In genomic region chr11:78777851-78778680, GRCm38 (mm10) we compare ENCODE assay signal across 17 mouse cellular contexts. TPM values are rescaled to one million over a fixed set of nuclear protein-coding genes. Genes with fewer than 3 reads are reported as not detected.
DNase-seq lines count a peak whose midpoint lies in the region; ATAC-seq and TF ChIP-seq lines count a peak whose summit lies in the region.
"Had no signal": no experiment of that assay in that cellular context is flagged by ENCODE, and none has a peak within 500 bp of the region (broad histone marks: within the 10 kb centered on the region; RNA-seq: fewer than 3 reads in every experiment).

No protein-coding gene starts in this region.

- H3K4me1 ChIP-seq in forebrain, embryonic 10.5 days, result peaks cover 23% of the 10 kb centered on the region
- H3K4me1 ChIP-seq in forebrain, embryonic 16.5 days (replicated peaks; ENCODE audit: control insufficient read depth, insufficient read depth, low read length), result peaks cover 12% of the 10 kb centered on the region
- no peaks in the 10 kb centered on the region for H3K4me1 ChIP-seq in lung, postnatal 0 days (ENCODE audit: insufficient read depth, low read depth, low read length)
- peaks cover 6% of the 10 kb centered on the region; the same call in 1 of the 2 replicates for H3K4me1 ChIP-seq in intestine, embryonic 15.5 days (replicated peaks)
- H3K4me1 ChIP-seq: embryonic facial prominence, embryonic 15.5 days had no signal

- H3K4me2 ChIP-seq in forebrain, embryonic 16.5 days (ENCODE audit: low read length), result no peak overlapping the region
- no peak overlapping the region for H3K4me2 ChIP-seq in lung, postnatal 0 days (replicated peaks; ENCODE audit: low read depth, low read length)
- H3K4me2 ChIP-seq in intestine, embryonic 15.5 days (replicated peaks), result no peak overlapping the region
- H3K4me2 ChIP-seq: embryonic facial prominence, embryonic 15.5 days; limb, embryonic 15.5 days had no signal

- H3K9me3 ChIP-seq in forebrain, embryonic 10.5 days, result no peaks in the 10 kb centered on the region
- H3K9me3 ChIP-seq in forebrain, embryonic 16.5 days (ENCODE audit: control insufficient read depth, low read length), result no peaks in the 10 kb centered on the region
- no peaks in the 10 kb centered on the region for H3K9me3 ChIP-seq in lung, postnatal 0 days (ENCODE audit: low read length)
- no peaks in the 10 kb centered on the region for H3K9me3 ChIP-seq in intestine, embryonic 15.5 days
- H3K9me3 ChIP-seq: embryonic facial prominence, embryonic 15.5 days; limb, embryonic 15.5 days had no signal

- no peaks in the 10 kb centered on the region for H3K36me3 ChIP-seq in forebrain, embryonic 10.5 days (replicated peaks)
- H3K36me3 ChIP-seq in forebrain, embryonic 16.5 days (ENCODE audit: control insufficient read depth, insufficient read depth), result no peaks in the 10 kb centered on the region
- H3K36me3 ChIP-seq in lung, postnatal 0 days (ENCODE audit: insufficient read depth, low read length), result no peaks in the 10 kb centered on the region
- no peaks in the 10 kb centered on the region for H3K36me3 ChIP-seq in intestine, embryonic 15.5 days
- H3K36me3 ChIP-seq: embryonic facial prominence, embryonic 15.5 days; limb, embryonic 15.5 days had no signal

- peaks cover 10% of the 10 kb centered on the region for H3K27me3 ChIP-seq in forebrain, embryonic 10.5 days (ENCODE audit: poor library complexity, severe bottlenecking)
- H3K27me3 ChIP-seq in forebrain, embryonic 16.5 days (replicated peaks; ENCODE audit: control insufficient read depth, insufficient read depth, low read length), result no peaks in the 10 kb centered on the region
- H3K27me3 ChIP-seq in lung, postnatal 0 days (replicated peaks; ENCODE audit: insufficient read depth, low read length), result no peaks in the 10 kb centered on the region
- no peaks in the 10 kb centered on the region for H3K27me3 ChIP-seq in intestine, embryonic 15.5 days (replicated peaks)
- H3K27me3 ChIP-seq: embryonic facial prominence, embryonic 15.5 days; limb, embryonic 15.5 days had no signal

- 61% methylated on average over 10 of the region's 10 CpGs for WGBS in forebrain, embryonic 10.5 days
- WGBS in forebrain, embryonic 16.5 days, result 49% methylated on average over 10 of the region's 10 CpGs
- 58% methylated on average over 10 of the region's 10 CpGs for WGBS in lung, postnatal 0 days
- WGBS in intestine, embryonic 15.5 days, result 50% methylated on average over 10 of the region's 10 CpGs

- DNase-seq in forebrain, embryonic 10.5 days (ENCODE audit: extremely low spot score, low spot score), result no peak
- DNase-seq in lung, postnatal 0 days (ENCODE audit: low spot score), result peak; percentile 7
- no peak for DNase-seq in lung, postnatal 14 days
- DNase-seq in kidney, postnatal 14 days, result peak; percentile 62
- no peak for DNase-seq in adrenal gland, adult 8-10 months
- no peak for DNase-seq in layer of hippocampus, adult 18-20 months (ENCODE audit: low spot score in 2 of 2)
- DNase-seq: adrenal gland, postnatal 14 days; cerebellum, adult 8-10 months; gastrocnemius, postnatal 14 days; heart, postnatal 10 days; lung, adult 2 months; right cerebral cortex, postnatal 25 days had no signal

- peak overlapping the region; percentile 72 for H3K27ac ChIP-seq in forebrain, embryonic 10.5 days
- no peak overlapping the region for H3K27ac ChIP-seq in forebrain, embryonic 16.5 days (ENCODE audit: low read length)
- H3K27ac ChIP-seq in lung, postnatal 0 days (ENCODE audit: low read length), result no peak overlapping the region
- H3K27ac ChIP-seq in intestine, embryonic 15.5 days, result no peak overlapping the region
- H3K27ac ChIP-seq: embryonic facial prominence, embryonic 15.5 days; limb, embryonic 15.5 days had no signal

- H3K4me3 ChIP-seq in forebrain, embryonic 10.5 days, result no peak overlapping the region
- no peak overlapping the region for H3K4me3 ChIP-seq in forebrain, embryonic 16.5 days (replicated peaks; ENCODE audit: low read length)
- H3K4me3 ChIP-seq in lung, postnatal 0 days (ENCODE audit: low read depth, low read length), result no peak overlapping the region
- no peak overlapping the region for H3K4me3 ChIP-seq in intestine, embryonic 15.5 days (replicated peaks)
- H3K4me3 ChIP-seq: embryonic facial prominence, embryonic 15.5 days; limb, embryonic 15.5 days had no signal

- no peak for TF ChIP-seq CTCF in lung, postnatal 0 days (IDR thresholded peaks at IDR 0.05)

- no peak; the same call in 1 of the 2 replicates for ATAC-seq in forebrain, embryonic 16.5 days
- ATAC-seq in lung, postnatal 0 days, result no peak
- peak; percentile 81 for ATAC-seq in intestine, embryonic 15.5 days
- ATAC-seq: hindbrain, embryonic 16.5 days had no signal

- no peak for TF ChIP-seq EP300 in lung, postnatal 0 days (IDR thresholded peaks at IDR 0.05)

- H3K9ac ChIP-seq in forebrain, embryonic 16.5 days (replicated peaks; ENCODE audit: low read depth, low read length), result no peak overlapping the region
- no peak overlapping the region for H3K9ac ChIP-seq in lung, postnatal 0 days (replicated peaks; ENCODE audit: low read depth)
- no peak overlapping the region for H3K9ac ChIP-seq in intestine, embryonic 15.5 days
- H3K9ac ChIP-seq: embryonic facial prominence, embryonic 15.5 days; limb, embryonic 15.5 days had no signal

RNA-seq across cellular contexts. Expression of gene Ccnq, which starts 26.5 kb away (rescaled TPM):
- 40.1 and 40.8 TPM in 2 replicates for polyA plus RNA-seq in forebrain, embryonic 10.5 days (2016; fragmentation: Nextera tagmentation; extraction: Ambion mirVana)
- 35.6 and 39.5 TPM in 2 replicates for polyA plus RNA-seq in forebrain, embryonic 16.5 days (2015; fragmentation: Nextera tagmentation; extraction: Ambion mirVana)
- polyA plus RNA-seq in lung, postnatal 0 days (2015; fragmentation: Nextera tagmentation; extraction: Ambion mirVana), result 27.4 and 31.5 TPM in 2 replicates
- polyA plus RNA-seq in intestine, embryonic 15.5 days (2015; fragmentation: Nextera tagmentation; extraction: Ambion mirVana), result 39.8 and 40.6 TPM in 2 replicates
- 10 to 100 TPM; 61.2 to 71.8 (median 64.7) TPM for total RNA-seq in adrenal gland, adult 8-10 months (2022)
- 10 to 100 TPM; 19.2 to 19.7 TPM for total RNA-seq in layer of hippocampus, adult 18-20 months (2021)

RNA-seq across cellular contexts. Expression of gene Lyrm9, which starts 48.3 kb away (rescaled TPM):
- polyA plus RNA-seq in forebrain, embryonic 10.5 days (2016; fragmentation: Nextera tagmentation; extraction: Ambion mirVana), result 23.4 and 26.2 TPM in 2 replicates
- polyA plus RNA-seq in forebrain, embryonic 16.5 days (2015; fragmentation: Nextera tagmentation; extraction: Ambion mirVana), result 26.3 and 29.8 TPM in 2 replicates
- 5.7 and 9.3 TPM in 2 replicates for polyA plus RNA-seq in lung, postnatal 0 days (2015; fragmentation: Nextera tagmentation; extraction: Ambion mirVana)
- 15.9 and 17.9 TPM in 2 replicates for polyA plus RNA-seq in intestine, embryonic 15.5 days (2015; fragmentation: Nextera tagmentation; extraction: Ambion mirVana)
- total RNA-seq in adrenal gland, adult 8-10 months (2022), result 10 to 100 TPM; 40.6 to 46.6 (median 42.1) TPM
- 10 to 100 TPM; 19.7 to 24.2 TPM for total RNA-seq in layer of hippocampus, adult 18-20 months (2021)

Comparison
In these comparisons a context has a peak if more than half of its experiments do, and no peak if none do; other contexts are left out.
1. DNase-seq: peak in lung, postnatal 0 days (single experiment) and kidney, postnatal 14 days (single experiment); none in forebrain, embryonic 10.5 days (single experiment), lung, postnatal 14 days (single experiment), adrenal gland, adult 8-10 months (single experiment) and layer of hippocampus, adult 18-20 months (0 of 2).